Mouse (Mus musculus) spleen, postnatal 14 days (tissue): Measurements from ENCODE around the gene Pxdc1.

Source experiments
- DNase-seq, 2 experiments: peaks; one replicate each; pipeline ENCODE4 v3.0.0; 2021 to 2022; ENCODE audit warnings: low spot score in 2 of 2

The Pxdc1 gene

DNA sequence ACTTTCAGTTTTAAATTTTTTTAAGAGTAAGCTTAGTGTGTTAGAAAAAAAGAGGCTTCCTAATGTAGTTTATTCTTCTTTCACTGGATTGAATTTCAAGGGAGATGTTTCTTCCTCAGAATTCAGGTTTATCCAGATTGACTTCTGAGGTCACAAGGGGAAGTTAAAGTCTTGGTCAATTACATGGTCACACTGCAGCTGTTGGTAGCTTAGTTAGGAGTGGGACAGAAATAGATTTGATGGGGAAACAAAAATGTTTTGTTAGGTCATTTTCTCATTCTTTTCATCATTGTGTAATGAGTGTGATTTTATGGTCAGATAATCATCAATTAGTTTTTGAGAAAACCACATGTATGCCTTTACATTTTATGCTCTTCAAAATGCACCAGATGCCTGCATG, 56.5 kb downstream of the Pxdc1 start:
- no peak for DNase-seq
